In genomic region chr10:25482791-25483190, GRCm38 (mm10) we compare ENCODE assay signal across 37 mouse cellular contexts. TPM values are rescaled to one million over a fixed set of nuclear protein-coding genes. Genes with fewer than 3 reads are reported as not detected.
DNase-seq lines count a peak whose midpoint lies in the region; ATAC-seq lines count a peak whose summit lies in the region.
"Had no signal": no experiment of that assay in that cellular context is flagged by ENCODE, and none has a peak within 500 bp of the region (broad histone marks: within the 10 kb centered on the region; RNA-seq: fewer than 3 reads in every experiment).

No protein-coding gene starts in this region.

- ATAC-seq in heart, embryonic 12.5 days (ENCODE audit: insufficient number of reproducible peaks, low FRiP score): no peak
- ATAC-seq: forebrain, embryonic 14.5 days; forebrain, postnatal 0 days; hindbrain, postnatal 0 days; intestine, postnatal 0 days; Patski had no signal

- 51% methylated on average over 5 of the region's 5 CpGs for WGBS in heart, embryonic 12.5 days

- DNase-seq in adrenal gland, adult 2 months: peak; percentile 50
- DNase-seq in adrenal gland, postnatal 25 days: no peak
- no peak for DNase-seq in heart, postnatal 10 days
- peak; percentile 21 for DNase-seq in R1 (ENCODE audit: low read depth, low spot score)
- peak; percentile 41 for DNase-seq in adrenal gland, postnatal 10 days
- no peak for DNase-seq in thymus, postnatal 14 days
- DNase-seq in cerebellum, postnatal 10 days: no peak
- DNase-seq: B cell, adult 2 months; cerebellum, adult 18-20 months; cerebellum, adult 9-10 months; cerebellum, postnatal 25 days; forebrain, postnatal 0 days; gastrocnemius, postnatal 25 days; heart, adult 2 months; heart, postnatal 36 days; kidney, adult 8-10 months had no signal

- H3K27ac ChIP-seq in heart, embryonic 12.5 days (ENCODE audit: poor library complexity, severe bottlenecking): peak overlapping the region; percentile 51; the same call in 1 of the 2 replicates
- H3K27ac ChIP-seq: heart, adult 2 months; heart, embryonic 10.5 days; hindbrain, embryonic 14.5 days; hindbrain, postnatal 0 days; kidney, embryonic 15.5 days had no signal

- H3K9me3 ChIP-seq in heart, embryonic 12.5 days (replicated peaks): no peaks in the 10 kb centered on the region
- H3K9me3 ChIP-seq: heart, embryonic 10.5 days; kidney, embryonic 15.5 days had no signal

- intact Hi-C loops in heart, postnatal 10 days (cut with DNase I): no loop called here

- H3K4me3 ChIP-seq in heart, embryonic 12.5 days: no peak overlapping the region
- H3K4me3 ChIP-seq: heart, adult 2 months; heart, embryonic 10.5 days; kidney, embryonic 15.5 days had no signal

- no peak overlapping the region for H3K9ac ChIP-seq in heart, embryonic 12.5 days
- H3K9ac ChIP-seq: forebrain, postnatal 0 days; hindbrain, embryonic 14.5 days; kidney, embryonic 15.5 days had no signal

- H3K4me1 ChIP-seq in heart, embryonic 12.5 days (replicated peaks): peaks cover 15% of the 10 kb centered on the region
- H3K4me1 ChIP-seq: kidney, embryonic 15.5 days had no signal

- peaks cover 29% of the 10 kb centered on the region for H3K36me3 ChIP-seq in heart, embryonic 12.5 days
- H3K36me3 ChIP-seq: G1E had no signal

- no peak overlapping the region for H3K4me2 ChIP-seq in heart, embryonic 12.5 days
- H3K4me2 ChIP-seq: hindbrain, embryonic 14.5 days; kidney, embryonic 15.5 days had no signal

- no peaks in the 10 kb centered on the region for H3K27me3 ChIP-seq in heart, embryonic 12.5 days (replicated peaks)
- H3K27me3 ChIP-seq: CH12.LX; kidney, embryonic 15.5 days; Patski had no signal

RNA-seq across cellular contexts. Expression of gene Smlr1, which starts 53.3 kb away (rescaled TPM):
- not detected for total RNA-seq in adrenal gland, adult 2 months (2021)
- polyA plus RNA-seq in adrenal gland, adult 2 months (2012; rRNA removed): not detected in 2 replicates
- not detected in 2 replicates for total RNA-seq in adrenal gland, postnatal 25 days (2021)
- polyA plus RNA-seq in heart, embryonic 12.5 days (2016; fragmentation: Nextera tagmentation; extraction: Ambion mirVana): not detected in 2 replicates
- not detected for total RNA-seq in heart, postnatal 10 days (2021)
- total RNA-seq in adrenal gland, postnatal 10 days (2021): 10 to 100 TPM in 1 of 2 experiments, 1 to 10 TPM in 1; 4.8 to 15.5 TPM
- total RNA-seq: CH12.LX; common myeloid progenitor, adult 5-6 weeks; forebrain, postnatal 0 days; gastrocnemius, adult 8-10 months; gastrocnemius, postnatal 25 days; heart, adult 2 months; heart, postnatal 36 days; hindbrain, postnatal 0 days had no signal
- polyA plus RNA-seq: embryonic facial prominence, embryonic 11.5 days; embryonic facial prominence, embryonic 14.5 days; forebrain, embryonic 11.5 days; forebrain, embryonic 14.5 days; forebrain, postnatal 0 days; frontal cortex, adult 2 months; G1E; gonadal fat pad, adult 2 months; heart, adult 2 months; heart, embryonic 10.5 days; heart, embryonic 14.5 days; heart, postnatal 0 days; hindbrain, embryonic 11.5 days; hindbrain, embryonic 14.5 days; hindbrain, postnatal 0 days; intestine, embryonic 14.5 days; Patski had no signal

Comparison
In these comparisons a context has a peak if more than half of its experiments do, and no peak if none do; other contexts are left out.
1. DNase-seq: peak in adrenal gland, adult 2 months (single experiment), R1 (single experiment) and adrenal gland, postnatal 10 days (single experiment); none in adrenal gland, postnatal 25 days (single experiment), heart, postnatal 10 days (0 of 2), thymus, postnatal 14 days (single experiment) and cerebellum, postnatal 10 days (0 of 2).